Mouse (Mus musculus) bone marrow macrophage, adult 2 months (primary cell): ENCODE measurements around the gene Sipa1l3.

ENCODE experiments used
- CTCF ChIP-seq: IDR thresholded peaks from 2 replicates; pipeline ENCODE4 v1.5.1; 2012; ENCODE audit warnings: low read depth, mild to moderate bottlenecking, low read length, moderate library complexity
- POLR2A ChIP-seq: IDR thresholded peaks from 2 replicates; pipeline ENCODE4 v1.6.1; 2012; ENCODE audit warnings: mild to moderate bottlenecking, low read depth, low read length, borderline replicate concordance

GRCm38 (mm10) chr7:29417332-29418069, 100.9 kb downstream of the Sipa1l3 start:
- TF ChIP-seq POLR2A (no peak), CTCF (no peak)
